Mouse (Mus musculus) hindbrain, embryonic 13.5 days (tissue): ENCODE results near the gene Mslnl. TPM values are rescaled to one million over a fixed set of nuclear protein-coding genes. Genes with fewer than 3 reads are reported as not detected.

Experiments
- ATAC-seq: fragments of 200-750 bp; cut with Nextera tagmentation; 2 replicates; pipeline ENCODE4 v1.8.0; 2017; ENCODE audit warnings: moderate TSS enrichment; ENCODE audit not compliant: low FRiP score
- H3K27ac ChIP-seq: fragments of 300-500 bp; sonication (generic); 2 replicates; pipeline ENCODE4 v1.5.1; 2015; ENCODE audit warnings: inconsistent platforms, mild to moderate bottlenecking, moderate library complexity
- H3K27me3 ChIP-seq: fragments of 300-500 bp; sonication (generic); 2 replicates; pipeline ENCODE4 v1.6.1; 2015; ENCODE audit warnings: mild to moderate bottlenecking, inconsistent platforms
- H3K36me3 ChIP-seq: fragments of 300-500 bp; sonication (generic); 2 replicates; pipeline ENCODE4 v1.6.1; 2015; ENCODE audit warnings: mild to moderate bottlenecking, inconsistent platforms
- H3K4me1 ChIP-seq: fragments of 300-500 bp; sonication (generic); replicated peaks from 2 replicates; pipeline ENCODE4 v1.6.1; 2015; ENCODE audit warnings: inconsistent platforms
- H3K4me2 ChIP-seq: fragments of 300-500 bp; sonication (generic); 2 replicates; pipeline ENCODE4 v1.6.1; 2015; ENCODE audit warnings: inconsistent platforms, mild to moderate bottlenecking, moderate library complexity
- H3K4me3 ChIP-seq: fragments of 300-500 bp; sonication (generic); 2 replicates; pipeline ENCODE4 v1.5.1; 2015; ENCODE audit warnings: mild to moderate bottlenecking, inconsistent platforms
- H3K9ac ChIP-seq: fragments of 300-500 bp; sonication (generic); 2 replicates; pipeline ENCODE4 v1.6.1; 2015; ENCODE audit warnings: mild to moderate bottlenecking, inconsistent platforms
- H3K9me3 ChIP-seq: fragments of 300-500 bp; sonication (generic); 2 replicates; pipeline ENCODE4 v1.6.1; 2016; ENCODE audit warnings: inconsistent platforms
- WGBS: fragments of 180-500 bp; shearing (Covaris S2); methylation state at CpG from one replicate; pipeline ENCODE4 v1.1.7; 2015; 5-methylcytosine and 5-hydroxymethylcytosine counted together
- microRNA-seq: library from miRNA; unstranded; fragments of <30 nt; microRNA quantifications from one replicate; pipeline ENCODE4, GENCODE M21; 2016
- polyA plus RNA-seq: library from polyadenylated mRNA; unstranded; fragments of >200 nt; fragmentation: Nextera tagmentation; extraction: Ambion mirVana; gene quantifications from 2 replicates; pipeline ENCODE4 v1.2.1, GENCODE M21; 2015

Gene Mslnl
- polyA plus RNA-seq, 1 experiment from 2014 or later: not detected

GRCm38 (mm10) chr17:25792615-25793014, 56.8 kb downstream of the Mslnl start, which contains the start of gene Fam173a:
Gene Fam173a, minus strand, starts transcription at chr17:25792901.
- peaks cover 4% of the 10 kb centered on the region; the same call in 1 of the 2 replicates for H3K27me3 ChIP-seq
- H3K27ac ChIP-seq: peak within 1 kb of the TSS; percentile 93
- peak within 1 kb of the TSS; percentile 78 for H3K4me3 ChIP-seq
- H3K9ac ChIP-seq: peak within 1 kb of the TSS; percentile 90
- 1% methylated on average over 14 of the region's 14 CpGs for WGBS
- peak within 1 kb of the TSS; percentile 88 for H3K4me2 ChIP-seq
- ATAC-seq: peak; percentile 62
- H3K36me3 ChIP-seq: peaks cover 20% of the 10 kb centered on the region
- H3K4me1 ChIP-seq: peaks cover 64% of the 10 kb centered on the region
- H3K9me3 ChIP-seq: no peaks in the 10 kb centered on the region

DNA sequence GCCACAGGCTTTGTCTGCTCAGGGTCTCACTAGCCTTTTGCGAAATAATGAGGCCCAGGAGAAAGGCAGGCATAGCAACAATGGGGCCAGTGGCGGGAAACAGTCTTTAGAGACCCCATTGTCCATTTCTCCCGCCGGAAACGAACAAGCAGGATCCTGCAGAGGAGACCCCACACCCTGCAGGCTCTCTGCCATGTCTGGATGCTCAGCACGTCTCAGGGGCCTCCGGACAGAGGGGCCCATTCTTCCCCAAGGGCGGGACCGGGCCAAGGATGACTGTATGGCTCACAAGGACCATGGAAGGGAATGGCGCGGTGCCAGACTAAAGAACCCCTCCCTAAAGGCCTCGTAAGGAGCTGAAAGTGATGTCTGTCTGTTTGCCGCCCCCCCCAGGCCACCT, 58.4 kb downstream of the Mslnl start:
- ATAC-seq: no peak
- 10% methylated on average over 13 of the region's 13 CpGs for WGBS

GRCm38 (mm10) chr17:25794998-25795397, 59.2 kb downstream of the Mslnl start:
- ATAC-seq: no peak
- Histone ChIP-seq H3K27me3 (peaks cover 4% of the 10 kb centered on the region; the same call in 1 of the 2 replicates), H3K27ac (peak overlapping the region; percentile 93), H3K36me3 (no peaks in the 10 kb centered on the region), H3K4me3 (peak overlapping the region; percentile 61), H3K9me3 (no peaks in the 10 kb centered on the region), H3K9ac (peak overlapping the region; percentile 70), H3K4me2 (peak overlapping the region; percentile 88), H3K4me1 (peaks cover 64% of the 10 kb centered on the region)
- 45% methylated on average over 17 of the region's 17 CpGs for WGBS

More for the DNA sequence above, 58.4 kb downstream of the Mslnl start:
- H3K27ac ChIP-seq: peak overlapping the region; percentile 93
- H3K4me2 ChIP-seq: peak overlapping the region; percentile 88
- H3K4me1 ChIP-seq: peaks cover 64% of the 10 kb centered on the region
- peak overlapping the region; percentile 61; the same call in 1 of the 2 replicates for H3K4me3 ChIP-seq
- H3K9me3 ChIP-seq: no peaks in the 10 kb centered on the region
- H3K36me3 ChIP-seq: peaks cover 7% of the 10 kb centered on the region
- H3K9ac ChIP-seq: peak overlapping the region; percentile 70; the same call in 1 of the 2 replicates
- H3K27me3 ChIP-seq: peaks cover 4% of the 10 kb centered on the region; the same call in 1 of the 2 replicates

DNA sequence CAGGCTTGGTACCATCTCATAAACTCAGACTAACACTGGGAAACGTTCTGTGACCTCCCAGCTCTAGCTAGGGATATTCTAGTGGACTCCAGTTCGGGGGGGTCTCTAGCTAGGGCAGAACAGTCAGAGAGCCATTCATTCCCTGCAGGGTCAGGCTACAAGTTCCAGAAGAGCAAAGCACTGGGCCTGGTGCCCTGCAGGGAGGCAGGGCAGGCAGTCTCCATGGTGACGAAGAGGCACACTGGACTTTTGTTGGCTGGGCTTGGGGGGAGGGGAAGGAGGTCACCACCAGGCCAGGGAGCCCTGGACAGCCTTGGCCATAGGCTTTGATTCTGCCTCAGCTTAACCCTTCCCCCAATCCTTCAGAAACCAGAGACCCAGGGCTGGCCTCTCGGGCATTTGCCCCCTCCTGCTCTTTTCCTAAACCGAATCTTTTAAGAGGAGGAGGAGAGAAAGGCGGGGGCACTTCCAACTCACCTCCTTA, 59.8 kb downstream of the Mslnl start, which contains the start of gene AC134908.4:
TSS of gene AC134908.4 (minus strand) at position 51 of the 484 bp plus-strand sequence.
- Histone ChIP-seq H3K4me1 (peaks cover 60% of the 10 kb centered on the region), H3K36me3 (no peaks in the 10 kb centered on the region), H3K27me3 (peaks cover 4% of the 10 kb centered on the region; the same call in 1 of the 2 replicates), H3K9ac (peak within 1 kb of the TSS; percentile 70), H3K27ac (peak within 1 kb of the TSS; percentile 93), H3K9me3 (no peaks in the 10 kb centered on the region), H3K4me2 (peak within 1 kb of the TSS; percentile 88), H3K4me3 (peak within 1 kb of the TSS; percentile 61)
- no peak for ATAC-seq
- 6% methylated on average over 6 of the region's 6 CpGs for WGBS

- H3K27me3 ChIP-seq: peaks cover 6% of the 10 kb centered on the region
- no peak for ATAC-seq
Observed at GRCm38 (mm10) chr17:25796211-25796771, 60.4 kb downstream of the Mslnl start.

GRCm38 (mm10) chr17:25796951-25797369, 61.1 kb downstream of the Mslnl start, which contains the start of gene Metrn:
Gene Metrn, minus strand, starts transcription at chr17:25797136.
- Histone ChIP-seq H3K36me3 (no peaks in the 10 kb centered on the region), H3K4me2 (peak within 1 kb of the TSS; percentile 88), H3K9me3 (no peaks in the 10 kb centered on the region), H3K27ac (peak within 1 kb of the TSS; percentile 76; the same call in 1 of the 2 replicates), H3K27me3 (peaks cover 8% of the 10 kb centered on the region), H3K4me1 (peaks cover 52% of the 10 kb centered on the region), H3K9ac (peak within 1 kb of the TSS; percentile 70), H3K4me3 (peak within 1 kb of the TSS; percentile 61)
- ATAC-seq: peak; percentile 70
- WGBS: under 1% methylated on average over 34 of the region's 35 CpGs

More at GRCm38 (mm10) chr17:25796211-25796771, 60.4 kb downstream of the Mslnl start:
- Histone ChIP-seq H3K9ac (peak overlapping the region; percentile 70), H3K36me3 (no peaks in the 10 kb centered on the region), H3K9me3 (no peaks in the 10 kb centered on the region), H3K27ac (peak overlapping the region; percentile 76; the same call in 1 of the 2 replicates), H3K4me2 (peak overlapping the region; percentile 88), H3K4me3 (peak overlapping the region; percentile 61), H3K4me1 (peaks cover 57% of the 10 kb centered on the region)
- under 1% methylated on average over 37 of the region's 37 CpGs for WGBS

Small RNAs within 50 kb of the gene (microRNA-seq; reads per million reads assigned to microRNA genes)
- gene Gm25083 (not detected), gene Mir6966 (not detected)

Other genes with a start within 250 kb of the Mslnl start
- 0.38 and 0.45 TPM in 2 replicates for gene Sstr5, start 238.8 kb upstream of the Mslnl start, polyA plus RNA-seq
- 11.1 and 11.8 TPM in 2 replicates for gene Sox8, start 165.4 kb upstream of the Mslnl start, polyA plus RNA-seq
- 22.6 and 24.0 TPM in 2 replicates for gene Lmf1, start 157.0 kb upstream of the Mslnl start, polyA plus RNA-seq
- 1.6 TPM in 2 replicates for gene Gng13, start 18.9 kb upstream of the Mslnl start, polyA plus RNA-seq
- 7.9 and 8.5 TPM in 2 replicates for gene Chtf18, start 8.6 kb upstream of the Mslnl start, polyA plus RNA-seq
- 23.4 and 24.2 TPM in 2 replicates for gene Rpusd1, start 8.4 kb upstream of the Mslnl start, polyA plus RNA-seq
- gene Msln, start 18.3 kb downstream of the Mslnl start, polyA plus RNA-seq: 0.34 TPM in 1 of 2 replicates, not detected in the other
- 27.8 and 28.0 TPM in 2 replicates for gene Narfl, start 37.7 kb downstream of the Mslnl start, polyA plus RNA-seq
- 125 and 138 TPM in 2 replicates for gene Haghl, start 49.6 kb downstream of the Mslnl start, polyA plus RNA-seq
- gene Ccdc78, start 50.5 kb downstream of the Mslnl start, polyA plus RNA-seq: 0.16 and 0.36 TPM in 2 replicates
- gene Fam173a, start 56.9 kb downstream of the Mslnl start, polyA plus RNA-seq: 86.6 and 86.8 TPM in 2 replicates
- 0.60 TPM in 1 of 2 replicates, not detected in the other for gene AC134908.4, start 59.6 kb downstream of the Mslnl start, polyA plus RNA-seq
- gene Metrn, start 61.1 kb downstream of the Mslnl start, polyA plus RNA-seq: 45.4 and 57.6 TPM in 2 replicates
- 29.1 and 32.4 TPM in 2 replicates for gene Fbxl16, start 73.0 kb downstream of the Mslnl start, polyA plus RNA-seq
- gene Wdr24, start 87.6 kb downstream of the Mslnl start, polyA plus RNA-seq: 26.6 and 30.7 TPM in 2 replicates
- 62.9 and 64.2 TPM in 2 replicates for gene Jmjd8, start 92.8 kb downstream of the Mslnl start, polyA plus RNA-seq
- 325 and 337 TPM in 2 replicates for gene Stub1, start 97.4 kb downstream of the Mslnl start, polyA plus RNA-seq
- gene Rhbdl1, start 101.3 kb downstream of the Mslnl start, polyA plus RNA-seq: 24.2 and 25.5 TPM in 2 replicates
- 8.1 and 8.5 TPM in 2 replicates for gene Gm20683, start 105.7 kb downstream of the Mslnl start, polyA plus RNA-seq
- 14.5 and 15.9 TPM in 2 replicates for gene Rhot2, start 108.8 kb downstream of the Mslnl start, polyA plus RNA-seq
- 19.4 and 19.8 TPM in 2 replicates for gene Wdr90, start 125.5 kb downstream of the Mslnl start, polyA plus RNA-seq
- 11.4 and 11.7 TPM in 2 replicates for gene Mcrip2, start 132.7 kb downstream of the Mslnl start, polyA plus RNA-seq
- 63.0 and 65.7 TPM in 2 replicates for gene Mettl26, start 139.0 kb downstream of the Mslnl start, polyA plus RNA-seq
- 0.45 and 0.63 TPM in 2 replicates for gene Wfikkn1, start 144.8 kb downstream of the Mslnl start, polyA plus RNA-seq
- gene Rab40c, start 183.7 kb downstream of the Mslnl start, polyA plus RNA-seq: 45.5 and 48.7 TPM in 2 replicates
- 57.1 and 58.9 TPM in 2 replicates for gene Pigq, start 208.9 kb downstream of the Mslnl start, polyA plus RNA-seq
- 0.09 TPM in 1 of 2 replicates, not detected in the other for gene Nhlrc4, start 208.9 kb downstream of the Mslnl start, polyA plus RNA-seq
- 0.56 and 0.77 TPM in 2 replicates for gene A930017K11Rik, start 216.5 kb downstream of the Mslnl start, polyA plus RNA-seq
- 20.4 and 21.6 TPM in 2 replicates for gene Capn15, start 249.8 kb downstream of the Mslnl start, polyA plus RNA-seq